Mouse (Mus musculus): Measurements from ENCODE around the gene Ep400.

Ep400 gene

GRCm38 (mm10) chr5:110665486-110666121, 104.9 kb downstream of the Ep400 start:
- no peak for DNase-seq (ENCODE audit: low read depth, low spot score)

- DNase-seq (ENCODE audit: low read depth, low spot score), result no peak
These were observed 105.7 kb downstream of the Ep400 start for GRCm38 (mm10) chr5:110664750-110665269.

- no peak for DNase-seq (ENCODE audit: low read depth, low spot score)
These were observed 106.5 kb downstream of the Ep400 start for GRCm38 (mm10) chr5:110664041-110664440.

GRCm38 (mm10) chr5:110659682-110660081, 110.8 kb downstream of the Ep400 start:
- DNase-seq (ENCODE audit: low read depth, low spot score), result no peak

- DNase-seq (ENCODE audit: low read depth, low spot score), result no peak
These were observed 116.8 kb downstream of the Ep400 start for GRCm38 (mm10) chr5:110653686-110654085.

- DNase-seq (ENCODE audit: low read depth, low spot score), result peak; percentile 97
These were observed 117.5 kb downstream of the Ep400 start, which contains the start of the genes Noc4l and Ddx51 for GRCm38 (mm10) chr5:110652719-110653648. Gene Noc4l (minus strand): TSS chr5:110653417. Gene Ddx51 (plus strand): TSS chr5:110653451.

- no peak for DNase-seq (ENCODE audit: low read depth, low spot score)
These were observed 124.1 kb downstream of the Ep400 start for GRCm38 (mm10) chr5:110646377-110646776.

- peak; percentile 91 for DNase-seq (ENCODE audit: low read depth, low spot score)
These were observed 131.1 kb downstream of the Ep400 start for GRCm38 (mm10) chr5:110639459-110639858.

GRCm38 (mm10) chr5:110638306-110639074, 132.0 kb downstream of the Ep400 start:
- DNase-seq (ENCODE audit: low read depth, low spot score), result no peak

- DNase-seq (ENCODE audit: low read depth, low spot score), result peak; percentile 77
These were observed 134.4 kb downstream of the Ep400 start for GRCm38 (mm10) chr5:110635951-110636707.

GRCm38 (mm10) chr5:110629525-110630120, 140.9 kb downstream of the Ep400 start:
- peak; percentile 37 for DNase-seq (ENCODE audit: low read depth, low spot score)

- no peak for DNase-seq (ENCODE audit: low read depth, low spot score)
These were observed 142.4 kb downstream of the Ep400 start for GRCm38 (mm10) chr5:110628156-110628555.

GRCm38 (mm10) chr5:110627351-110627750, 143.2 kb downstream of the Ep400 start:
- peak; percentile 26 for DNase-seq (ENCODE audit: low read depth, low spot score)

GRCm38 (mm10) chr5:110624319-110624718, 146.2 kb downstream of the Ep400 start:
- DNase-seq (ENCODE audit: low read depth, low spot score), result no peak

- DNase-seq (ENCODE audit: low read depth, low spot score), result no peak
These were observed 151.3 kb downstream of the Ep400 start for GRCm38 (mm10) chr5:110619226-110619625.

Data from brain, adult 2 months (tissue).